Mouse (Mus musculus): ENCODE measurements around the gene Adamtsl3. TPM values are rescaled to one million over a fixed set of nuclear protein-coding genes. Genes with fewer than 3 reads are reported as not detected.
A peak's percentile ranks its signal among the peaks of the same experiment; 100 is the strongest.

Adamtsl3 gene
- polyA plus RNA-seq, 1 experiment from 2014 or later = 2.2 TPM

- Histone ChIP-seq H3K27me3 (ENCODE audit: control insufficient read depth, insufficient read depth, low read length) (no peaks in the 10 kb centered on the region), H3K36me3 (ENCODE audit: control insufficient read depth, insufficient read depth, low read length) (no peaks in the 10 kb centered on the region), H3K27ac (replicated peaks) (no peak overlapping the region), H3K4me2 (replicated peaks; ENCODE audit: low read depth) (no peak overlapping the region), H3K4me1 (replicated peaks; ENCODE audit: control insufficient read depth, insufficient read depth) (no peaks in the 10 kb centered on the region), H3K9ac (ENCODE audit: low read length) (no peak overlapping the region), H3K4me3 (ENCODE audit: low read depth, low read length) (no peak overlapping the region), H3K9me3 (ENCODE audit: control insufficient read depth, low read length) (no peaks in the 10 kb centered on the region)
- DNase-seq (ENCODE audit: low spot score) (no peak), ATAC-seq (ENCODE audit: low FRiP score, low TSS enrichment) (no peak)
- 68% methylated on average over 2 of the region's 2 CpGs for WGBS
- no peak for TF ChIP-seq EP300 (optimal IDR thresholded peaks at IDR 0.05)
- TF ChIP-seq CTCF (IDR thresholded peaks at IDR 0.05; ENCODE audit: low read depth) = no peak
Measured at GRCm38 (mm10) chr7:82458376-82458775, 122.9 kb downstream of the Adamtsl3 start.

GRCm38 (mm10) chr7:82462921-82463523, 127.5 kb downstream of the Adamtsl3 start:
- no peak for DNase-seq (ENCODE audit: low spot score)

GRCm38 (mm10) chr7:82464364-82464763, 128.9 kb downstream of the Adamtsl3 start:
- TF ChIP-seq CTCF (IDR thresholded peaks at IDR 0.05; ENCODE audit: low read depth) (no peak), EP300 (optimal IDR thresholded peaks at IDR 0.05) (no peak)
- no peak overlapping the region for H3K4me2 ChIP-seq (replicated peaks; ENCODE audit: low read depth)
- ATAC-seq (ENCODE audit: low FRiP score, low TSS enrichment) = no peak

More at GRCm38 (mm10) chr7:82462921-82463523, 127.5 kb downstream of the Adamtsl3 start:
- no peaks in the 10 kb centered on the region for H3K27me3 ChIP-seq (ENCODE audit: control insufficient read depth, insufficient read depth, low read length)
- WGBS = 80% methylated on average over 10 of the region's 10 CpGs
- no peaks in the 10 kb centered on the region for H3K9me3 ChIP-seq (ENCODE audit: control insufficient read depth, low read length)
- no peak for ATAC-seq (ENCODE audit: low FRiP score, low TSS enrichment)
- TF ChIP-seq EP300 (optimal IDR thresholded peaks at IDR 0.05) (no peak), CTCF (IDR thresholded peaks at IDR 0.05; ENCODE audit: low read depth) (no peak)
- H3K4me3 ChIP-seq (ENCODE audit: low read depth, low read length) = no peak overlapping the region
- H3K36me3 ChIP-seq (ENCODE audit: control insufficient read depth, insufficient read depth, low read length) = no peaks in the 10 kb centered on the region
- no peak overlapping the region for H3K27ac ChIP-seq (replicated peaks)
- H3K4me1 ChIP-seq (replicated peaks; ENCODE audit: control insufficient read depth, insufficient read depth) = no peaks in the 10 kb centered on the region
- H3K9ac ChIP-seq (ENCODE audit: low read length) = no peak overlapping the region
- H3K4me2 ChIP-seq (replicated peaks; ENCODE audit: low read depth) = no peak overlapping the region

GRCm38 (mm10) chr7:82465437-82465836, 129.9 kb downstream of the Adamtsl3 start:
- no peak overlapping the region for H3K9ac ChIP-seq (ENCODE audit: low read length)
- peak; percentile 56 for TF ChIP-seq CTCF (IDR thresholded peaks at IDR 0.05; ENCODE audit: low read depth)
- TF ChIP-seq EP300 (optimal IDR thresholded peaks at IDR 0.05) = no peak
- peak; percentile 21 for DNase-seq (ENCODE audit: low spot score)
- H3K27me3 ChIP-seq (ENCODE audit: control insufficient read depth, insufficient read depth, low read length) = no peaks in the 10 kb centered on the region
- no peak overlapping the region for H3K4me3 ChIP-seq (ENCODE audit: low read depth, low read length)
- H3K4me2 ChIP-seq (replicated peaks; ENCODE audit: low read depth) = no peak overlapping the region
- H3K27ac ChIP-seq (replicated peaks) = no peak overlapping the region
- ATAC-seq (ENCODE audit: low FRiP score, low TSS enrichment) = no peak
- WGBS = 62% methylated on average over 6 of the region's 6 CpGs
- H3K36me3 ChIP-seq (ENCODE audit: control insufficient read depth, insufficient read depth, low read length) = no peaks in the 10 kb centered on the region
- H3K4me1 ChIP-seq (replicated peaks; ENCODE audit: control insufficient read depth, insufficient read depth) = no peaks in the 10 kb centered on the region
- H3K9me3 ChIP-seq (ENCODE audit: control insufficient read depth, low read length) = no peaks in the 10 kb centered on the region

More at GRCm38 (mm10) chr7:82464364-82464763, 128.9 kb downstream of the Adamtsl3 start:
- H3K9me3 ChIP-seq (ENCODE audit: control insufficient read depth, low read length) = no peaks in the 10 kb centered on the region
- H3K4me3 ChIP-seq (ENCODE audit: low read depth, low read length) = no peak overlapping the region
- 73% methylated on average over 2 of the region's 2 CpGs for WGBS
- no peaks in the 10 kb centered on the region for H3K27me3 ChIP-seq (ENCODE audit: control insufficient read depth, insufficient read depth, low read length)
- no peak for DNase-seq (ENCODE audit: low spot score)
- no peaks in the 10 kb centered on the region for H3K4me1 ChIP-seq (replicated peaks; ENCODE audit: control insufficient read depth, insufficient read depth)
- no peaks in the 10 kb centered on the region for H3K36me3 ChIP-seq (ENCODE audit: control insufficient read depth, insufficient read depth, low read length)
- no peak overlapping the region for H3K9ac ChIP-seq (ENCODE audit: low read length)
- no peak overlapping the region for H3K27ac ChIP-seq (replicated peaks)

GRCm38 (mm10) chr7:82476441-82477221, 141.1 kb downstream of the Adamtsl3 start:
- DNase-seq (ENCODE audit: low spot score) (no peak), ATAC-seq (ENCODE audit: low FRiP score, low TSS enrichment) (no peak)
- no peaks in the 10 kb centered on the region for H3K9me3 ChIP-seq (ENCODE audit: control insufficient read depth, low read length)
- no peak overlapping the region for H3K9ac ChIP-seq (ENCODE audit: low read length)
- 82% methylated on average over 16 of the region's 16 CpGs for WGBS
- no peak overlapping the region for H3K4me3 ChIP-seq (ENCODE audit: low read depth, low read length)
- no peak overlapping the region for H3K4me2 ChIP-seq (replicated peaks; ENCODE audit: low read depth)
- TF ChIP-seq CTCF (IDR thresholded peaks at IDR 0.05; ENCODE audit: low read depth) (no peak), EP300 (optimal IDR thresholded peaks at IDR 0.05) (no peak)
- no peaks in the 10 kb centered on the region for H3K4me1 ChIP-seq (replicated peaks; ENCODE audit: control insufficient read depth, insufficient read depth)
- H3K36me3 ChIP-seq (ENCODE audit: control insufficient read depth, insufficient read depth, low read length) = no peaks in the 10 kb centered on the region
- no peak overlapping the region for H3K27ac ChIP-seq (replicated peaks)
- no peaks in the 10 kb centered on the region for H3K27me3 ChIP-seq (ENCODE audit: control insufficient read depth, insufficient read depth, low read length)

- Histone ChIP-seq H3K4me3 (ENCODE audit: low read depth, low read length) (no peak overlapping the region), H3K4me2 (replicated peaks; ENCODE audit: low read depth) (no peak overlapping the region), H3K4me1 (replicated peaks; ENCODE audit: control insufficient read depth, insufficient read depth) (no peaks in the 10 kb centered on the region), H3K27me3 (ENCODE audit: control insufficient read depth, insufficient read depth, low read length) (no peaks in the 10 kb centered on the region), H3K27ac (replicated peaks) (no peak overlapping the region), H3K9me3 (ENCODE audit: control insufficient read depth, low read length) (no peaks in the 10 kb centered on the region), H3K9ac (ENCODE audit: low read length) (no peak overlapping the region), H3K36me3 (ENCODE audit: control insufficient read depth, insufficient read depth, low read length) (no peaks in the 10 kb centered on the region)
- 69% methylated on average over 3 of the region's 3 CpGs for WGBS
- ATAC-seq (ENCODE audit: low FRiP score, low TSS enrichment) (no peak), DNase-seq (ENCODE audit: low spot score) (no peak)
- no peak for TF ChIP-seq EP300 (optimal IDR thresholded peaks at IDR 0.05)
- no peak for TF ChIP-seq CTCF (IDR thresholded peaks at IDR 0.05; ENCODE audit: low read depth)
Measured at GRCm38 (mm10) chr7:82478461-82478860, 143.0 kb downstream of the Adamtsl3 start.

All from stomach, postnatal 0 days (tissue).